Mouse (Mus musculus) Patski (cell line): Measurements from ENCODE around the gene Tmeff1. TPM values are rescaled to one million over a fixed set of nuclear protein-coding genes. Genes with fewer than 3 reads are reported as not detected.

Experiments used
- ATAC-seq: fragments of 100-300 bp; one replicate; pipeline ENCODE4 v1.8.0; 2021
- CTCF ChIA-PET: fragments of 350-600 bp; sonication (Branson Sonifier 250); formaldehyde crosslinking; loops from one replicate; lab custom pipeline; 2022; ENCODE audit warnings: inconsistent platforms; lab: Charles Lee
- POLR2A ChIA-PET: fragments of 350-600 bp; sonication (Branson Sonifier 250); formaldehyde crosslinking; loops from one replicate; lab custom pipeline; 2022; ENCODE audit warnings: antibody characterized with exemption, inconsistent platforms; lab: Charles Lee
- DNase-seq: peaks from one replicate; pipeline ENCODE4 v3.0.0-alpha.2; 2011; ENCODE audit warnings: low read depth, low spot score
- H3K27me3 ChIP-seq: fragments of 371-371 bp; one replicate; pipeline ENCODE4 v1.5.1; 2021
- CTCF ChIP-seq: fragments of 100-300 bp; IDR thresholded peaks from one replicate; pipeline ENCODE4 v1.5.1; 2021
- in situ Hi-C: fragments of 300-500 bp; cut with MboI; formaldehyde crosslinking; loops from 3 replicates; pipeline ENCODE4 v1.11.1; 2018; ENCODE audit warnings: low pct_unique_long_range_greater_than_20kb, mixed read lengths
- polyA plus RNA-seq: library from polyadenylated mRNA; unstranded; gene quantifications from one replicate; pipeline ENCODE4 v1.2.3, GENCODE M21; 2021

Tmeff1 gene
- polyA plus RNA-seq, 1 experiment from 2014 or later, result 10.6 TPM

GRCm38 (mm10) chr4:48544141-48544540, 40.8 kb upstream of the Tmeff1 start:
- DNase-seq (no peak), ATAC-seq (no peak)
- no peak for TF ChIP-seq CTCF
- POLR2A ChIA-PET, result no interaction called here
- H3K27me3 ChIP-seq, result no peaks in the 10 kb centered on the region
- in situ Hi-C loops, result no loop called here
- CTCF ChIA-PET, result interaction anchor here (0.6 to 0.7 kb wide), 2 partner anchors 12 to 57 kb away, joined by 3 read pairs; no protein-coding TSS in a partner anchor

- ATAC-seq (no peak), DNase-seq (no peak)
- ChIA-PET CTCF (interaction anchor here (1.7 kb wide), 1 partner anchor 9 kb away, joined by 8 read pairs; no protein-coding TSS in a partner anchor), POLR2A (interaction anchor here (0.6 kb wide), 1 partner anchor 39 kb away, joined by 3 read pairs; no protein-coding TSS in a partner anchor)
- no peak for TF ChIP-seq CTCF
- in situ Hi-C loops, result loop anchor here (5.0 kb wide), 1 partner anchor 89 kb away; no protein-coding TSS in a partner anchor
- H3K27me3 ChIP-seq, result no peaks in the 10 kb centered on the region
Observed at GRCm38 (mm10) chr4:48545966-48546365, 39.0 kb upstream of the Tmeff1 start.

- ChIA-PET POLR2A (interaction anchor here (0.6 to 1.2 kb wide), 2 partner anchors 8 to 40 kb away, joined by 3 read pairs; no protein-coding TSS in a partner anchor), CTCF (interaction anchor here (1.7 kb wide), 1 partner anchor 8 kb away, joined by 8 read pairs; no protein-coding TSS in a partner anchor)
- H3K27me3 ChIP-seq, result no peaks in the 10 kb centered on the region
- no peak for ATAC-seq
- TF ChIP-seq CTCF, result no peak
- in situ Hi-C loops, result loop anchor here (5.0 kb wide), 1 partner anchor 90 kb away; no protein-coding TSS in a partner anchor
- no peak for DNase-seq
Observed at GRCm38 (mm10) chr4:48546568-48547496, 38.1 kb upstream of the Tmeff1 start.

- ChIA-PET CTCF (no interaction called here), POLR2A (interaction anchor here (1.2 kb wide), 1 partner anchor 10 kb away, joined by 3 read pairs; no protein-coding TSS in a partner anchor)
- in situ Hi-C loops, result loop anchor here (5.0 kb wide), 1 partner anchor 91 kb away; no protein-coding TSS in a partner anchor
- DNase-seq (no peak), ATAC-seq (no peak)
- no peaks in the 10 kb centered on the region for H3K27me3 ChIP-seq
- TF ChIP-seq CTCF, result no peak
Observed at GRCm38 (mm10) chr4:48548393-48549045, 36.5 kb upstream of the Tmeff1 start.

GRCm38 (mm10) chr4:48549661-48550060, 35.3 kb upstream of the Tmeff1 start:
- no peak for TF ChIP-seq CTCF
- in situ Hi-C loops, result loop anchor here (5.0 kb wide), 1 partner anchor 92 kb away; no protein-coding TSS in a partner anchor
- no peaks in the 10 kb centered on the region for H3K27me3 ChIP-seq
- DNase-seq (no peak), ATAC-seq (no peak)
- POLR2A ChIA-PET, result no interaction called here
- CTCF ChIA-PET, result no interaction called here

GRCm38 (mm10) chr4:48552486-48553064, 32.4 kb upstream of the Tmeff1 start:
- in situ Hi-C loops, result no loop called here
- POLR2A ChIA-PET, result no interaction called here
- ATAC-seq, result no peak
- TF ChIP-seq CTCF, result no peak
- CTCF ChIA-PET, result no interaction called here
- no peaks in the 10 kb centered on the region for H3K27me3 ChIP-seq
- DNase-seq, result no peak

- TF ChIP-seq CTCF, result no peak
- CTCF ChIA-PET, result interaction anchor here (2.6 kb wide), 1 partner anchor 8 kb away, joined by 8 read pairs; no protein-coding TSS in a partner anchor
- in situ Hi-C loops, result no loop called here
- ATAC-seq, result no peak
- DNase-seq, result no peak
- H3K27me3 ChIP-seq, result no peaks in the 10 kb centered on the region
- POLR2A ChIA-PET, result interaction anchor here (0.6 kb wide), 1 partner anchor 134 kb away, joined by 3 read pairs; no protein-coding TSS in a partner anchor
Observed at GRCm38 (mm10) chr4:48554132-48554531, 30.8 kb upstream of the Tmeff1 start.

- H3K27me3 ChIP-seq, result no peaks in the 10 kb centered on the region
- DNase-seq, result no peak
- CTCF ChIA-PET, result interaction anchor here (1.2 to 2.6 kb wide), 4 partner anchors 9 to 20 kb away, joined by 3 to 8 read pairs (median 4); no protein-coding TSS in a partner anchor
- POLR2A ChIA-PET, result no interaction called here
- TF ChIP-seq CTCF, result peak; percentile 51
- in situ Hi-C loops, result no loop called here
- ATAC-seq, result no peak
Observed at GRCm38 (mm10) chr4:48555729-48556128, 29.2 kb upstream of the Tmeff1 start.

- TF ChIP-seq CTCF, result no peak
- DNase-seq (no peak), ATAC-seq (no peak)
- POLR2A ChIA-PET, result no interaction called here
- CTCF ChIA-PET, result no interaction called here
- H3K27me3 ChIP-seq, result no peaks in the 10 kb centered on the region
- in situ Hi-C loops, result loop anchor here (10.0 kb wide), 1 partner anchor 115 kb away; no protein-coding TSS in a partner anchor
Observed at GRCm38 (mm10) chr4:48559652-48560051, 25.3 kb upstream of the Tmeff1 start.

GRCm38 (mm10) chr4:48561824-48562223, 23.1 kb upstream of the Tmeff1 start:
- CTCF ChIA-PET, result no interaction called here
- no peak for TF ChIP-seq CTCF
- DNase-seq, result no peak
- no peaks in the 10 kb centered on the region for H3K27me3 ChIP-seq
- ATAC-seq, result no peak
- in situ Hi-C loops, result loop anchor here (10.0 kb wide), 1 partner anchor 113 kb away; no protein-coding TSS in a partner anchor
- POLR2A ChIA-PET, result no interaction called here
